Mouse (Mus musculus) lung, adult 2 months (tissue): ENCODE data around the gene Pigp.

Experiments
- CTCF ChIP-seq: fragments of 200-500 bp; IDR thresholded peaks from 2 replicates; pipeline ENCODE4 v1.5.1; 2011; ENCODE audit warnings: mild to moderate bottlenecking, low read length, control low read depth; ENCODE audit not compliant: insufficient read depth
- POLR2A ChIP-seq: fragments of 200-500 bp; IDR thresholded peaks from 2 replicates; pipeline ENCODE4 v1.6.1; 2011; ENCODE audit warnings: low read depth, mild to moderate bottlenecking, control low read depth, low read length, borderline replicate concordance; ENCODE audit errors: extremely low read depth

DNA sequence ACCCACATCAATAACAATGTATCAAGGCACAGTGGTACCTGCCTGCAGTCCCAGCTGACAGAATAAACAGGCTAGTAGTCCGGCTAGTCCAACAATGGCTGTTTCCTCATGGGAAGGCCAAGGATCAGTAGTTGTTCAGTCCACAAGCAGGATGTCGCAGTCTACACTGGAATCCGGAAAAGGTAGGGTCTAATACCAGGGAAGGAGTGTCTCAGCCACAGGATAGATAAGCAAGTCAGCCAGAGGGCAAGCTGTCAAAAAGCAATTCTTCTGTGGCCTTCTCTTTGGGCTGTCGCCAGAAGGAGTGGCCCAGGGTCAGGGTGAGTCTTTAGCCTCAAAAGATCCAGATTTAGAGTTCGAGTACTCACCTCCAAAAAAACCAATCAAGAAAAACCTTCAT, 53.9 kb downstream of the Pigp start:
- TF ChIP-seq POLR2A: no peak
- no peak for TF ChIP-seq CTCF
